ENCODE assay signal across 9 mouse cellular contexts in the genomic region with DNA sequence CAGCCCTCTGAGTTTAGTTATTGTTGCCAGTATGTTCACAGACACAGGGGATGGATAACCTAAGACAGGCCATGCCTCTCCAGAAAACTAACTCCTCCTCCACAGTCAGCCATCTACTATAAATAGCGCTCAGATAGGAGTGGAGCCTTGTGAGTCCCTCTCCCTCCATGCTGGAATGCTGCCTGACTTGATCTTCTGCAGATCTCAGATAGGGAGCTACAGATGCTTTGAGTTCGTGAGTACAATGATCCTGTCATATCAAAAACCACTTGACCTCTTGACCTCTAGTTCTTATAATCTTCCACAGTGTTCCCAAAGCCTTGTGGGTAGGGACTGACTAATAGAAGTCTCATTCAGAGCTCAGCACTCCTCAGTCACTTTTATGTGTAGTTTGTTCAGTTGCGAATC. TPM values are rescaled to one million over a fixed set of nuclear protein-coding genes. Genes with fewer than 3 reads are reported as not detected.
DNase-seq lines count a peak whose midpoint lies in the region; ATAC-seq and TF ChIP-seq lines count a peak whose summit lies in the region.
"Had no signal": no experiment of that assay in that cellular context is flagged by ENCODE, and none has a peak within 500 bp of the region (broad histone marks: within the 10 kb centered on the region; RNA-seq: fewer than 3 reads in every experiment).

No protein-coding gene starts in this region.

- 51% methylated on average over 3 of the region's 3 CpGs for WGBS in intestine, embryonic 15.5 days
- WGBS in hindbrain, embryonic 13.5 days: 82% methylated on average over 3 of the region's 3 CpGs

- peak; percentile 16 for DNase-seq in gastrocnemius, adult 2 months
- no peak for DNase-seq in gastrocnemius, postnatal 4 days (ENCODE audit: low spot score in 2 of 2)
- peak; percentile 11 for DNase-seq in urinary bladder, postnatal 25 days (ENCODE audit: low spot score)
- DNase-seq in urinary bladder, adult 2 months (ENCODE audit: low spot score): no peak
- DNase-seq in B cell, adult 2 months: no peak

- intact Hi-C loops in gastrocnemius, adult 2 months (cut with DNase I): no loop called here

- no peak overlapping the region; the same call in 1 of the 2 replicates for H3K27ac ChIP-seq in gastrocnemius, adult 2 months
- no peak overlapping the region for H3K27ac ChIP-seq in intestine, embryonic 15.5 days
- H3K27ac ChIP-seq in hindbrain, embryonic 13.5 days: no peak overlapping the region
- H3K27ac ChIP-seq: midbrain, embryonic 12.5 days had no signal

- no peaks in the 10 kb centered on the region for H3K4me1 ChIP-seq in intestine, embryonic 15.5 days (replicated peaks)
- H3K4me1 ChIP-seq in hindbrain, embryonic 13.5 days (replicated peaks): no peaks in the 10 kb centered on the region
- H3K4me1 ChIP-seq: midbrain, embryonic 12.5 days had no signal

- H3K4me3 ChIP-seq in gastrocnemius, adult 2 months: no peak overlapping the region
- H3K4me3 ChIP-seq in intestine, embryonic 15.5 days (replicated peaks): no peak overlapping the region
- no peak overlapping the region for H3K4me3 ChIP-seq in hindbrain, embryonic 13.5 days
- H3K4me3 ChIP-seq: midbrain, embryonic 12.5 days had no signal

- no peak for TF ChIP-seq CTCF in gastrocnemius, adult 2 months (IDR thresholded peaks at IDR 0.05)

- H3K9me3 ChIP-seq in intestine, embryonic 15.5 days: no peaks in the 10 kb centered on the region
- H3K9me3 ChIP-seq in hindbrain, embryonic 13.5 days: no peaks in the 10 kb centered on the region
- H3K9me3 ChIP-seq: midbrain, embryonic 12.5 days had no signal

- no peaks in the 10 kb centered on the region for H3K36me3 ChIP-seq in intestine, embryonic 15.5 days
- H3K36me3 ChIP-seq in hindbrain, embryonic 13.5 days: peaks cover 14% of the 10 kb centered on the region

- ATAC-seq in intestine, embryonic 15.5 days: peak; percentile 82
- no peak for ATAC-seq in monocyte, adult 5-6 weeks (replicated peaks; ENCODE audit: insufficient number of reproducible peaks, low FRiP score, low TSS enrichment, poor library complexity, severe bottlenecking)
- ATAC-seq in hindbrain, embryonic 13.5 days (ENCODE audit: low FRiP score): no peak

- H3K9ac ChIP-seq in intestine, embryonic 15.5 days: no peak overlapping the region
- H3K9ac ChIP-seq in hindbrain, embryonic 13.5 days: no peak overlapping the region
- H3K9ac ChIP-seq: midbrain, embryonic 12.5 days had no signal

- no peak overlapping the region for H3K4me2 ChIP-seq in intestine, embryonic 15.5 days (replicated peaks)
- H3K4me2 ChIP-seq in hindbrain, embryonic 13.5 days: no peak overlapping the region
- H3K4me2 ChIP-seq: midbrain, embryonic 12.5 days had no signal

- H3K27me3 ChIP-seq in intestine, embryonic 15.5 days (replicated peaks): no peaks in the 10 kb centered on the region
- H3K27me3 ChIP-seq in hindbrain, embryonic 13.5 days: no peaks in the 10 kb centered on the region
- H3K27me3 ChIP-seq: midbrain, embryonic 12.5 days had no signal

RNA-seq across cellular contexts. Expression of gene Tmem168, which starts 28.7 kb away (rescaled TPM):
- 10 to 100 TPM in 1 of 2 experiments, 1 to 10 TPM in 1; 8.2 to 10.7 TPM for total RNA-seq in gastrocnemius, adult 2 months (2021)
- 10 to 100 TPM; 20.5 to 23.5 TPM for total RNA-seq in gastrocnemius, postnatal 4 days (2021)
- polyA plus RNA-seq in urinary bladder, adult 2 months (2012; rRNA removed): 18.2 and 19.4 TPM in 2 replicates
- 31.6 and 34.2 TPM in 2 replicates for polyA plus RNA-seq in intestine, embryonic 15.5 days (2015; fragmentation: Nextera tagmentation; extraction: Ambion mirVana)
- 46.7 to 82.2 TPM (median 53.1 TPM) in 3 replicates for total RNA-seq in monocyte, adult 5-6 weeks (2017)
- polyA plus RNA-seq in hindbrain, embryonic 13.5 days (2015; fragmentation: Nextera tagmentation; extraction: Ambion mirVana): 24.6 and 25.5 TPM in 2 replicates

RNA-seq across cellular contexts. Expression of gene Bmt2, which starts 41.2 kb away (rescaled TPM):
- 10 to 100 TPM in 1 of 2 experiments, 1 to 10 TPM in 1; 9.0 to 11.1 TPM for total RNA-seq in gastrocnemius, adult 2 months (2021)
- 1 to 10 TPM; 8.9 to 9.5 TPM for total RNA-seq in gastrocnemius, postnatal 4 days (2021)
- 12.0 and 12.5 TPM in 2 replicates for polyA plus RNA-seq in urinary bladder, adult 2 months (2012; rRNA removed)
- 13.2 and 14.8 TPM in 2 replicates for polyA plus RNA-seq in intestine, embryonic 15.5 days (2015; fragmentation: Nextera tagmentation; extraction: Ambion mirVana)
- 20.1 to 33.6 TPM (median 23.4 TPM) in 3 replicates for total RNA-seq in monocyte, adult 5-6 weeks (2017)
- polyA plus RNA-seq in hindbrain, embryonic 13.5 days (2015; fragmentation: Nextera tagmentation; extraction: Ambion mirVana): 21.0 and 22.0 TPM in 2 replicates

Comparison
In these comparisons a context has a peak if more than half of its experiments do, and no peak if none do; other contexts are left out.
1. DNase-seq: peak in gastrocnemius, adult 2 months (single experiment) and urinary bladder, postnatal 25 days (single experiment); none in gastrocnemius, postnatal 4 days (0 of 2), urinary bladder, adult 2 months (single experiment) and B cell, adult 2 months (0 of 2).